Mouse (Mus musculus): ENCODE measurements around the gene Ston1.

GRCm38 (mm10) chr17:88614733-88615132 lies 17.2 kb downstream of the Ston1 start:
- TF ChIP-seq POLR2A (IDR thresholded peaks at IDR 0.05; ENCODE audit: control insufficient read depth, extremely low read depth, insufficient read depth, low read length, poor library complexity) (no peak), CTCF (IDR thresholded peaks at IDR 0.05; ENCODE audit: borderline replicate concordance, control insufficient read depth, extremely low read depth, insufficient read depth, low read length, poor library complexity) (no peak)
